Mouse (Mus musculus) small intestine, adult 2 months (tissue): ENCODE measurements at regions not wholly inside any gene's neighbourhood (a gene's known extent, or its start where the extent isn't known, plus 50 kb on each side); places are given as distances from the start of the nearest gene placed in this dataset.

Source experiments
- CTCF ChIP-seq: fragments of 200-500 bp; IDR thresholded peaks from 2 replicates; pipeline ENCODE4 v1.5.1; 2012; ENCODE audit warnings: low read depth, mild to moderate bottlenecking, control low read depth, inconsistent platforms, low read length, moderate library complexity, mixed read lengths; ENCODE audit not compliant: insufficient replicate concordance, insufficient read length; ENCODE audit errors: extremely low read depth
- POLR2A ChIP-seq: fragments of 200-500 bp; IDR thresholded peaks from 2 replicates; pipeline ENCODE4 v1.6.1; 2012; ENCODE audit warnings: low read depth, mild to moderate bottlenecking, control low read depth, inconsistent platforms, low read length, moderate library complexity

- TF ChIP-seq CTCF, result peak; percentile 48; the same call in 1 of the 2 replicates
- TF ChIP-seq POLR2A, result no peak
These were observed 2779.9 kb downstream of the 9330182O14Rik start for GRCm38 (mm10) chr15:42914099-42914498.
